Mouse (Mus musculus): ENCODE measurements around the gene Acyp1. TPM values are rescaled to one million over a fixed set of nuclear protein-coding genes. Genes with fewer than 3 reads are reported as not detected.
A peak's percentile ranks its signal among the peaks of the same experiment; 100 is the strongest.

The Acyp1 gene
- polyA plus RNA-seq (2014; fragmentation: Nextera tagmentation; extraction: Ambion mirVana): 68.0 and 69.5 TPM in 2 replicates

- H3K4me1 ChIP-seq (ENCODE audit: control insufficient read depth, insufficient read depth, low read length): peaks cover 4% of the 10 kb centered on the region; the same call in 1 of the 2 replicates
- no peaks in the 10 kb centered on the region for H3K9me3 ChIP-seq (ENCODE audit: control insufficient read depth, low read length)
- WGBS: 7% methylated on average over 21 of the region's 21 CpGs
- H3K4me3 ChIP-seq (ENCODE audit: low read depth, low read length): peak within 1 kb of the TSS; percentile 47
- H3K27me3 ChIP-seq (ENCODE audit: control insufficient read depth, insufficient read depth, low read length): no peaks in the 10 kb centered on the region
- no peak within 1 kb of the TSS for H3K27ac ChIP-seq (ENCODE audit: low read depth, low read length)
- no peaks in the 10 kb centered on the region for H3K36me3 ChIP-seq (ENCODE audit: control insufficient read depth, insufficient read depth, low read length)
- ATAC-seq (ENCODE audit: low FRiP score): peak; percentile 77
- DNase-seq (ENCODE audit: low spot score, missing footprints): no peak
- H3K9ac ChIP-seq (ENCODE audit: low read length): peak within 1 kb of the TSS; percentile 65
- peak within 1 kb of the TSS; percentile 84 for H3K4me2 ChIP-seq
Measured at GRCm38 (mm10) chr12:85287809-85288485, at the start of gene Acyp1. Acyp1 (minus strand) TSS chr12:85288438.

GRCm38 (mm10) chr12:85337567-85338311 is 49.5 kb upstream of the Acyp1 start:
- Histone ChIP-seq H3K4me1 (ENCODE audit: control insufficient read depth, insufficient read depth, low read length) (peaks cover 7% of the 10 kb centered on the region), H3K4me2 (peak overlapping the region; percentile 75; the same call in 1 of the 2 replicates), H3K27me3 (ENCODE audit: control insufficient read depth, insufficient read depth, low read length) (no peaks in the 10 kb centered on the region), H3K9me3 (ENCODE audit: control insufficient read depth, low read length) (no peaks in the 10 kb centered on the region), H3K36me3 (ENCODE audit: control insufficient read depth, insufficient read depth, low read length) (peaks cover 4% of the 10 kb centered on the region; the same call in 1 of the 2 replicates), H3K9ac (ENCODE audit: low read length) (no peak overlapping the region; the same call in 1 of the 2 replicates), H3K4me3 (ENCODE audit: low read depth, low read length) (peak overlapping the region; percentile 95; the same call in 1 of the 2 replicates), H3K27ac (ENCODE audit: low read depth, low read length) (no peak overlapping the region)
- WGBS: 86% methylated on average over 6 of the region's 6 CpGs
- no peak for ATAC-seq (ENCODE audit: low FRiP score)
- no peak for DNase-seq (ENCODE audit: low spot score, missing footprints)

GRCm38 (mm10) chr12:85330153-85330552 is 41.9 kb upstream of the Acyp1 start:
- peaks cover 12% of the 10 kb centered on the region for H3K36me3 ChIP-seq (ENCODE audit: control insufficient read depth, insufficient read depth, low read length)
- 93% methylated on average over 7 of the region's 7 CpGs for WGBS

GRCm38 (mm10) chr12:85308651-85309050 is 20.4 kb upstream of the Acyp1 start:
- no peak for ATAC-seq (ENCODE audit: low FRiP score)
- H3K9ac ChIP-seq (ENCODE audit: low read length): no peak overlapping the region

More at GRCm38 (mm10) chr12:85330153-85330552, 41.9 kb upstream of the Acyp1 start:
- H3K4me3 ChIP-seq (ENCODE audit: low read depth, low read length): no peak overlapping the region
- H3K9me3 ChIP-seq (ENCODE audit: control insufficient read depth, low read length): no peaks in the 10 kb centered on the region
- H3K4me2 ChIP-seq: no peak overlapping the region
- DNase-seq (ENCODE audit: low spot score, missing footprints): no peak
- H3K27me3 ChIP-seq (ENCODE audit: control insufficient read depth, insufficient read depth, low read length): no peaks in the 10 kb centered on the region
- no peak for ATAC-seq (ENCODE audit: low FRiP score)
- no peaks in the 10 kb centered on the region for H3K4me1 ChIP-seq (ENCODE audit: control insufficient read depth, insufficient read depth, low read length)
- no peak overlapping the region for H3K27ac ChIP-seq (ENCODE audit: low read depth, low read length)
- no peak overlapping the region for H3K9ac ChIP-seq (ENCODE audit: low read length)

GRCm38 (mm10) chr12:85305247-85305892 is 17.1 kb upstream of the Acyp1 start:
- H3K36me3 ChIP-seq (ENCODE audit: control insufficient read depth, insufficient read depth, low read length): peaks cover 30% of the 10 kb centered on the region
- no peak overlapping the region for H3K27ac ChIP-seq (ENCODE audit: low read depth, low read length)
- H3K9me3 ChIP-seq (ENCODE audit: control insufficient read depth, low read length): no peaks in the 10 kb centered on the region
- no peak for ATAC-seq (ENCODE audit: low FRiP score)
- H3K4me3 ChIP-seq (ENCODE audit: low read depth, low read length): no peak overlapping the region
- WGBS: 53% methylated on average over 16 of the region's 16 CpGs
- H3K27me3 ChIP-seq (ENCODE audit: control insufficient read depth, insufficient read depth, low read length): no peaks in the 10 kb centered on the region
- H3K9ac ChIP-seq (ENCODE audit: low read length): no peak overlapping the region
- no peaks in the 10 kb centered on the region for H3K4me1 ChIP-seq (ENCODE audit: control insufficient read depth, insufficient read depth, low read length)
- peak; percentile 98 for DNase-seq (ENCODE audit: low spot score, missing footprints)
- no peak overlapping the region for H3K4me2 ChIP-seq

More at GRCm38 (mm10) chr12:85308651-85309050, 20.4 kb upstream of the Acyp1 start:
- DNase-seq (ENCODE audit: low spot score, missing footprints): no peak
- H3K9me3 ChIP-seq (ENCODE audit: control insufficient read depth, low read length): no peaks in the 10 kb centered on the region
- no peaks in the 10 kb centered on the region for H3K4me1 ChIP-seq (ENCODE audit: control insufficient read depth, insufficient read depth, low read length)
- no peaks in the 10 kb centered on the region for H3K27me3 ChIP-seq (ENCODE audit: control insufficient read depth, insufficient read depth, low read length)
- H3K4me3 ChIP-seq (ENCODE audit: low read depth, low read length): no peak overlapping the region
- no peak overlapping the region for H3K27ac ChIP-seq (ENCODE audit: low read depth, low read length)
- no peak overlapping the region for H3K4me2 ChIP-seq
- H3K36me3 ChIP-seq (ENCODE audit: control insufficient read depth, insufficient read depth, low read length): peaks cover 27% of the 10 kb centered on the region; the same call in 1 of the 2 replicates
- 92% methylated on average over 3 of the region's 3 CpGs for WGBS

GRCm38 (mm10) chr12:85304725-85305124 is 16.5 kb upstream of the Acyp1 start:
- no peak overlapping the region for H3K27ac ChIP-seq (ENCODE audit: low read depth, low read length)
- H3K4me2 ChIP-seq: no peak overlapping the region
- no peaks in the 10 kb centered on the region for H3K9me3 ChIP-seq (ENCODE audit: control insufficient read depth, low read length)
- DNase-seq (ENCODE audit: low spot score, missing footprints) (no peak), ATAC-seq (ENCODE audit: low FRiP score) (no peak)
- no peak overlapping the region for H3K9ac ChIP-seq (ENCODE audit: low read length)
- WGBS: 80% methylated on average over 4 of the region's 4 CpGs
- H3K4me3 ChIP-seq (ENCODE audit: low read depth, low read length): no peak overlapping the region
- no peaks in the 10 kb centered on the region for H3K27me3 ChIP-seq (ENCODE audit: control insufficient read depth, insufficient read depth, low read length)
- no peaks in the 10 kb centered on the region for H3K4me1 ChIP-seq (ENCODE audit: control insufficient read depth, insufficient read depth, low read length)
- H3K36me3 ChIP-seq (ENCODE audit: control insufficient read depth, insufficient read depth, low read length): peaks cover 29% of the 10 kb centered on the region

DNA sequence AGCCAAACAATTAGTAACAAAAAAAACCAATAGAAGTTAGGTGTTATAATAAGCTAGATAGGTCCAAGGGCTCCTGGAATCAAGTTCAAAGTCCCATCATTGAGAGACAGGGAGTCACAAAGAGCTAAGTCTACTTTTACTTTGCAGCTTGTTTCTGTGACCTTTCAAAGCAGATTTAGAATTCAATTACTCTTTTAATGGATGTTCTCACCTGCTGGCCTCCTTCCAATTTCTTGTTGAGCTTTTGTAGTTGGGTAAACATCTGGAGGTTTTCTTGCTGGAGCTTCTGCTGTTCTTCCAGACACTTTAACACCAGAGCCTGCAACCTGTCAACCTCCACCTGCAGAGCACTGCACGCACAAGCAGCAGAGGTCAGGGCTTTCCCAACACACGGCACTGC is 15.0 kb upstream of the Acyp1 start:
- WGBS: 80% methylated on average over 2 of the region's 2 CpGs
- no peak overlapping the region for H3K4me3 ChIP-seq (ENCODE audit: low read depth, low read length)

DNA sequence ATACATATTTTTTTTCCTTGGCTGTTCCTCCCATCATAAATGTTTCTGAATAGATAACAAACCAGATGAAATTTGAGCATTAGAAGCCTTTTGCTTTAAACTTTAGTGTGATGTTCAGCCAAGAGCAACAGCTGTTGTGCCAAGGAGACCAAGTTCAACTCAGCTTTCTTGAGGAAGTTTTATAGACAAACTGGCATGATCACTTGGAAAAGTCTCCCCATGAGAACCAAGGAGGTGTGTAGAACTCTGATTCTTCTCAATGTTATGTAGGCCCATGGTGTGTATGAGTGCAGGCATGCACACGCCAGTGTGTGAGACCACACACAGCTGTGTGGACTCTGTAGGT is 10.6 kb upstream of the Acyp1 start:
- peaks cover 12% of the 10 kb centered on the region for H3K36me3 ChIP-seq (ENCODE audit: control insufficient read depth, insufficient read depth, low read length)

More for the DNA sequence above, 15.0 kb upstream of the Acyp1 start:
- no peak overlapping the region for H3K9ac ChIP-seq (ENCODE audit: low read length)
- no peak for DNase-seq (ENCODE audit: low spot score, missing footprints)
- H3K4me1 ChIP-seq (ENCODE audit: control insufficient read depth, insufficient read depth, low read length): no peaks in the 10 kb centered on the region
- H3K9me3 ChIP-seq (ENCODE audit: control insufficient read depth, low read length): no peaks in the 10 kb centered on the region
- H3K36me3 ChIP-seq (ENCODE audit: control insufficient read depth, insufficient read depth, low read length): peaks cover 23% of the 10 kb centered on the region
- no peak for ATAC-seq (ENCODE audit: low FRiP score)
- no peak overlapping the region for H3K27ac ChIP-seq (ENCODE audit: low read depth, low read length)
- H3K4me2 ChIP-seq: no peak overlapping the region
- no peaks in the 10 kb centered on the region for H3K27me3 ChIP-seq (ENCODE audit: control insufficient read depth, insufficient read depth, low read length)

More for the DNA sequence above, 10.6 kb upstream of the Acyp1 start:
- Histone ChIP-seq H3K9ac (ENCODE audit: low read length) (no peak overlapping the region), H3K4me2 (no peak overlapping the region), H3K27me3 (ENCODE audit: control insufficient read depth, insufficient read depth, low read length) (no peaks in the 10 kb centered on the region), H3K27ac (ENCODE audit: low read depth, low read length) (no peak overlapping the region), H3K4me3 (ENCODE audit: low read depth, low read length) (no peak overlapping the region), H3K9me3 (ENCODE audit: control insufficient read depth, low read length) (no peaks in the 10 kb centered on the region), H3K4me1 (ENCODE audit: control insufficient read depth, insufficient read depth, low read length) (no peaks in the 10 kb centered on the region)
- 91% methylated on average over 1 of the region's 1 CpGs for WGBS
- DNase-seq (ENCODE audit: low spot score, missing footprints): peak; percentile 65
- ATAC-seq (ENCODE audit: low FRiP score): no peak

Measured in midbrain, embryonic 11.5 days (tissue).